Mouse (Mus musculus): Measurements from ENCODE around the gene Prdm4. TPM values are rescaled to one million over a fixed set of nuclear protein-coding genes. Genes with fewer than 3 reads are reported as not detected.

The Prdm4 gene
- polyA plus RNA-seq, 1 experiment from 2014 or later: 25.6 TPM

- WGBS: 74% methylated on average over 3 of the region's 3 CpGs
- H3K27me3 ChIP-seq (ENCODE audit: insufficient read depth, low read length): no peaks in the 10 kb centered on the region
- H3K9me3 ChIP-seq (ENCODE audit: low read depth, low read length): no peaks in the 10 kb centered on the region
- no peak overlapping the region for H3K27ac ChIP-seq (ENCODE audit: low read depth)
- no peak for DNase-seq
- H3K9ac ChIP-seq: no peak overlapping the region
- no peak overlapping the region for H3K4me2 ChIP-seq
- peaks cover 64% of the 10 kb centered on the region for H3K36me3 ChIP-seq (ENCODE audit: insufficient read depth)
- ATAC-seq (ENCODE audit: insufficient read depth): no peak
- H3K4me3 ChIP-seq (ENCODE audit: low read depth, low read length): no peak overlapping the region
- H3K4me1 ChIP-seq (ENCODE audit: insufficient read depth): no peaks in the 10 kb centered on the region
- TF ChIP-seq CTCF (IDR thresholded peaks at IDR 0.05; ENCODE audit: low read depth): no peak
Observed at GRCm38 (mm10) chr10:85953401-85953800, 36.5 kb upstream of the Prdm4 start.

- no peak for ATAC-seq (ENCODE audit: insufficient read depth)
- Histone ChIP-seq H3K4me2 (no peak overlapping the region), H3K4me1 (ENCODE audit: insufficient read depth) (no peaks in the 10 kb centered on the region), H3K27me3 (ENCODE audit: insufficient read depth, low read length) (no peaks in the 10 kb centered on the region), H3K9me3 (ENCODE audit: low read depth, low read length) (no peaks in the 10 kb centered on the region), H3K36me3 (ENCODE audit: insufficient read depth) (peaks cover 77% of the 10 kb centered on the region), H3K4me3 (ENCODE audit: low read depth, low read length) (no peak overlapping the region), H3K27ac (ENCODE audit: low read depth) (no peak overlapping the region), H3K9ac (no peak overlapping the region)
- no peak for TF ChIP-seq CTCF (IDR thresholded peaks at IDR 0.05; ENCODE audit: low read depth)
- no peak for DNase-seq
- WGBS: 84% methylated on average over 6 of the region's 6 CpGs
Observed at GRCm38 (mm10) chr10:85951765-85952443, 35.0 kb upstream of the Prdm4 start.

GRCm38 (mm10) chr10:85948483-85949196 lies 31.7 kb upstream of the Prdm4 start:
- 90% methylated on average over 8 of the region's 8 CpGs for WGBS
- DNase-seq (no peak), ATAC-seq (ENCODE audit: insufficient read depth) (no peak)
- Histone ChIP-seq H3K4me3 (ENCODE audit: low read depth, low read length) (no peak overlapping the region), H3K27ac (ENCODE audit: low read depth) (no peak overlapping the region), H3K27me3 (ENCODE audit: insufficient read depth, low read length) (no peaks in the 10 kb centered on the region), H3K9me3 (ENCODE audit: low read depth, low read length) (no peaks in the 10 kb centered on the region), H3K36me3 (ENCODE audit: insufficient read depth) (peaks cover 93% of the 10 kb centered on the region), H3K4me2 (no peak overlapping the region), H3K4me1 (ENCODE audit: insufficient read depth) (no peaks in the 10 kb centered on the region), H3K9ac (no peak overlapping the region)
- TF ChIP-seq CTCF (IDR thresholded peaks at IDR 0.05; ENCODE audit: low read depth): no peak

DNA sequence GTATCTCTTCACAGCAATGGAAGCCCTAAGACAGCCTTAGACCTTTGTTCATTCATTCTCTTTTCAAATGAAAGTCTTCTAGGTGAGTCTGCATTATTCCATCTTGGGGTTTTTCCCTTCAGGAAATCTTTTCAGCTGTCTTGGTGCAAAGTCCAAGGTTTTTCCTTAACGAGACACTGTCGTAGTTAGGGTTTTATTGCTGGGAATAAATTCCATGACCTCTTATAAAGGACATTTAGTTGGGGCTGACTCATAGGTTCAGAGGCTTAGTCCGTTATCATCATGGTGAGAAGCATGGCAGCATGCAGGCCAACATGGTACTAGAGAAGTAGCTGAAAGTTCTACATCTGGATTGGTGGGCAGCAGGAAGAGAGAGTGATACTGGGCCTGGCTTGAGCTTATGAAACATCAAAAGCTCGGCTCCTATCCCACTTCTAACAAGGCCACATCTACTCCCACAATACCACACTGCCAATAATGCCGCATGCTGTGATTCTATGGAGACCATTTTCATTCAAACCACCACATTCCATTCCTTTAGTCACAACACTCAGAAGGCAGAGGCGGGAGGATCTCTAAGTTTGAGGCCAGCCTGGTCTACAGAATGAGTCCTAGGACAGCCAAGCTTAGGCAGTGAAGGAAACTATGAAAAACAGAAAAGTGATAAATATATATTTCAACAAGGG lies 19.5 kb upstream of the Prdm4 start:
- no peak for TF ChIP-seq CTCF (IDR thresholded peaks at IDR 0.05; ENCODE audit: low read depth)
- H3K36me3 ChIP-seq (ENCODE audit: insufficient read depth): peaks cover 52% of the 10 kb centered on the region
- H3K4me2 ChIP-seq: no peak overlapping the region
- ATAC-seq (ENCODE audit: insufficient read depth) (no peak), DNase-seq (no peak)
- no peak overlapping the region for H3K4me3 ChIP-seq (ENCODE audit: low read depth, low read length)
- no peaks in the 10 kb centered on the region; the same call in 1 of the 2 replicates for H3K9me3 ChIP-seq (ENCODE audit: low read depth, low read length)
- no peak overlapping the region for H3K9ac ChIP-seq
- H3K27ac ChIP-seq (ENCODE audit: low read depth): no peak overlapping the region
- WGBS: 98% methylated on average over 6 of the region's 6 CpGs
- H3K27me3 ChIP-seq (ENCODE audit: insufficient read depth, low read length): no peaks in the 10 kb centered on the region
- no peaks in the 10 kb centered on the region for H3K4me1 ChIP-seq (ENCODE audit: insufficient read depth)

DNA sequence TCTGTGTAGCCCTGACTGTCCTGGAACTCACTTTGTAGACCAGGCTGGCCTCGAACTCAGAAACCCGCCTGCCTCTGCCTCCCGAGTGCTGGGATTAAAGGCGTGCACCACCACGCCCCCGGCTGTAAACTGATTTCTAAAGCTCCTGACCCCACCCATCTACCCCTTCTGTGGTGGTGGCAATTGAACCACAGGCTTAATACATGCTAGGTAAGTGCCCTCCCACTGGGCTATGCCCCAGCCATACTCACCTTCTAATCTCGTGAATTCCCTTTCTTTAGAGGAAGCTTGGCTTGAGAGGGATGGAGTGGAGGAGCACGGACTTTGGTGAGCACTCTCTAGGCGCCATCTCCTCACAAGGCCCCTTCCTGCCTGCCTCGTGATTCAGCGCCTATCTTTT lies 13.0 kb upstream of the Prdm4 start:
- no peak for TF ChIP-seq CTCF (IDR thresholded peaks at IDR 0.05; ENCODE audit: low read depth)
- Histone ChIP-seq H3K27me3 (ENCODE audit: insufficient read depth, low read length) (peaks cover 20% of the 10 kb centered on the region), H3K27ac (ENCODE audit: low read depth) (no peak overlapping the region), H3K9me3 (ENCODE audit: low read depth, low read length) (no peaks in the 10 kb centered on the region), H3K4me2 (no peak overlapping the region), H3K9ac (no peak overlapping the region), H3K4me1 (ENCODE audit: insufficient read depth) (no peaks in the 10 kb centered on the region), H3K36me3 (ENCODE audit: insufficient read depth) (no peaks in the 10 kb centered on the region), H3K4me3 (ENCODE audit: low read depth, low read length) (no peak overlapping the region)
- DNase-seq: no peak
- ATAC-seq (ENCODE audit: insufficient read depth): no peak
- WGBS: 85% methylated on average over 11 of the region's 11 CpGs

GRCm38 (mm10) chr10:85929208-85929591 lies 12.3 kb upstream of the Prdm4 start:
- peak overlapping the region; percentile 96 for H3K4me2 ChIP-seq
- ATAC-seq (ENCODE audit: insufficient read depth) (no peak), DNase-seq (no peak)
- no peak overlapping the region for H3K27ac ChIP-seq (ENCODE audit: low read depth)
- no peak overlapping the region for H3K9ac ChIP-seq
- H3K27me3 ChIP-seq (ENCODE audit: insufficient read depth, low read length): peaks cover 20% of the 10 kb centered on the region
- 43% methylated on average over 11 of the region's 11 CpGs for WGBS
- no peaks in the 10 kb centered on the region for H3K9me3 ChIP-seq (ENCODE audit: low read depth, low read length)
- H3K36me3 ChIP-seq (ENCODE audit: insufficient read depth): no peaks in the 10 kb centered on the region
- TF ChIP-seq CTCF (IDR thresholded peaks at IDR 0.05; ENCODE audit: low read depth): no peak
- H3K4me1 ChIP-seq (ENCODE audit: insufficient read depth): no peaks in the 10 kb centered on the region
- peak overlapping the region; percentile 47; the same call in 1 of the 2 replicates for H3K4me3 ChIP-seq (ENCODE audit: low read depth, low read length)

Data from lung, embryonic 14.5 days (tissue).